Mouse (Mus musculus): ENCODE measurements around the gene Wwp2. TPM values are rescaled to one million over a fixed set of nuclear protein-coding genes. Genes with fewer than 3 reads are reported as not detected.

The Wwp2 gene
- total and polyA plus RNA-seq, 3 experiments: 18.7 to 31.5 (median 20.5) TPM

DNA sequence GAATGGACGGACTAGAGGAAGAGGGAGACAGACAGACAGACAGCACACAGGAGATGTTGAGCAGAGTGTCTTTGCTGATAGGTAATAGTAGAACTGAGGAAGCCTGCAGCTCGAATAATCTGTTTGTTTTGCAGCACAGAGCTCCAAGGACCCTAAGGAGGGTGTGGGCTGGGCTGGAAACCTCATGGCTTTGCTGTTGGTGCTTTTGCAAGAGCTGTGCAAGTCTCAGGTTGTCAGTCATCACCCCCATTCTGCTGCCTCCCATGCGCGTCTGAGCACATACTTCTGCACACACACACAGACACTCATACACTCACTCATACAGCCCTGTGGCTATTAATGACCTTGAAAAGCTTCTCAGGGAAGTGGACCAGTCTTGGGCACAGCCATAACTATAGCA is 101.3 kb downstream of the Wwp2 start:
- H3K9ac ChIP-seq (ENCODE audit: low read depth, low read length): no peak overlapping the region
- 75% methylated on average over 4 of the region's 4 CpGs for WGBS

DNA sequence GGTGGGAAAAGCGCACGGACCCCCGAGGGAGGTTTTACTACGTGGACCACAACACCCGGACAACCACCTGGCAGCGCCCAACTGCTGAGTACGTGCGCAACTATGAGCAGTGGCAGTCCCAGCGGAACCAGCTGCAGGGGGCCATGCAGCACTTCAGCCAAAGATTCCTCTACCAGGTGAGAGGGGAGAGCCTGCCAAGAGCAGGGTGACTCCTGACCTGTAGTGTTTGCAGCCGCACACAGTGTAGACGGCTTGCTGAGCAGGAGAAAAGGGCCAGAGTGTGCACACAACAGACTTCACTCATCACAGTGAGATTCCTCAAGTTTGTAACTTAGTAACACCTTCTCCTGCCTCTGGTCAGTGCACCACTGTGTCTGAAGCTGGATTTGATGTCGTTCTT is 104.5 kb downstream of the Wwp2 start:
- Histone ChIP-seq H3K9ac (ENCODE audit: low read depth, low read length) (no peak overlapping the region), H3K27me3 (ENCODE audit: control insufficient read depth, insufficient read depth, low read length) (no peaks in the 10 kb centered on the region), H3K36me3 (ENCODE audit: control insufficient read depth, insufficient read depth, low read length) (no peaks in the 10 kb centered on the region), H3K4me1 (ENCODE audit: control insufficient read depth, insufficient read depth, low read length) (peaks cover 6% of the 10 kb centered on the region), H3K4me3 (no peak overlapping the region), H3K27ac (no peak overlapping the region), H3K79me2 (replicated peaks; ENCODE audit: control insufficient read depth, insufficient read depth, low read length) (no peaks in the 10 kb centered on the region)
- intact Hi-C loops (cut with DNase I): loop anchor here (5.0 kb wide), 1 partner anchor 43 kb away; no protein-coding TSS in a partner anchor
- no peak for TF ChIP-seq EP300 (IDR thresholded peaks at IDR 0.05; ENCODE audit: insufficient read depth, low read depth, low read length)
- TF ChIP-seq CTCF (IDR thresholded peaks at IDR 0.05): no peak
- no peak for TF ChIP-seq POLR2A (IDR thresholded peaks at IDR 0.05; ENCODE audit: insufficient read depth, low read depth, low read length)
- DNase-seq: no peak
- 86% methylated on average over 12 of the region's 12 CpGs for WGBS

More for the DNA sequence above, 101.3 kb downstream of the Wwp2 start:
- H3K27ac ChIP-seq: no peak overlapping the region
- no peak overlapping the region for H3K4me3 ChIP-seq
- H3K79me2 ChIP-seq (replicated peaks; ENCODE audit: control insufficient read depth, insufficient read depth, low read length): no peaks in the 10 kb centered on the region
- H3K27me3 ChIP-seq (ENCODE audit: control insufficient read depth, insufficient read depth, low read length): no peaks in the 10 kb centered on the region
- no peak for DNase-seq
- intact Hi-C loops (cut with DNase I): no loop called here
- H3K4me1 ChIP-seq (ENCODE audit: control insufficient read depth, insufficient read depth, low read length): peaks cover 6% of the 10 kb centered on the region
- TF ChIP-seq POLR2A (IDR thresholded peaks at IDR 0.05; ENCODE audit: insufficient read depth, low read depth, low read length) (no peak), EP300 (IDR thresholded peaks at IDR 0.05; ENCODE audit: insufficient read depth, low read depth, low read length) (no peak), CTCF (IDR thresholded peaks at IDR 0.05) (no peak)
- H3K36me3 ChIP-seq (ENCODE audit: control insufficient read depth, insufficient read depth, low read length): no peaks in the 10 kb centered on the region

DNA sequence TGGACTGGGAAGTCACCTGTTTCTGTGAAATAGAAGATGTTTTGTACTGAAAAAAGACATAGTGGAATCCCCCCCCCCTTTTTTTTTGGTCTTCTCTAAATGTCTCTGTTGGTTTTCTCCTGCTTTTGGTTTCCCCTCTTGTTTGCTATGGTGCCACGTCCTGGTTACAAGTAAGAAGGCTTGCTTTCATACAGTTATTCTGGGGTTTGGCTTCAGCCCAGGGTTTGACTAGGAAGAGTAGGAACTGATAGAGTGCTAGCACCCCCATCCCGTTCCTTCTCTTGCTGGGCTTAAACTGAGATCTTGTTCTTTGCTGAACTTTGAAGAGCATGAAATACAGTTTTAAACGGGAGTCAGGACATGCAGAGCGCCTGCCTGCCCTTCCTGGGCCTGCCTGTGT is 105.2 kb downstream of the Wwp2 start:
- Histone ChIP-seq H3K4me3 (no peak overlapping the region), H3K27me3 (ENCODE audit: control insufficient read depth, insufficient read depth, low read length) (no peaks in the 10 kb centered on the region), H3K36me3 (ENCODE audit: control insufficient read depth, insufficient read depth, low read length) (no peaks in the 10 kb centered on the region), H3K79me2 (replicated peaks; ENCODE audit: control insufficient read depth, insufficient read depth, low read length) (no peaks in the 10 kb centered on the region), H3K27ac (peak overlapping the region; percentile 41; the same call in 1 of the 2 replicates), H3K4me1 (ENCODE audit: control insufficient read depth, insufficient read depth, low read length) (peaks cover 6% of the 10 kb centered on the region), H3K9ac (ENCODE audit: low read depth, low read length) (no peak overlapping the region)
- TF ChIP-seq POLR2A (IDR thresholded peaks at IDR 0.05; ENCODE audit: insufficient read depth, low read depth, low read length): no peak
- no peak for TF ChIP-seq EP300 (IDR thresholded peaks at IDR 0.05; ENCODE audit: insufficient read depth, low read depth, low read length)
- TF ChIP-seq CTCF (IDR thresholded peaks at IDR 0.05): no peak
- intact Hi-C loops (cut with DNase I): loop anchor here (5.0 kb wide), 1 partner anchor 44 kb away; no protein-coding TSS in a partner anchor
- 43% methylated on average over 4 of the region's 4 CpGs for WGBS
- no peak for DNase-seq

DNA sequence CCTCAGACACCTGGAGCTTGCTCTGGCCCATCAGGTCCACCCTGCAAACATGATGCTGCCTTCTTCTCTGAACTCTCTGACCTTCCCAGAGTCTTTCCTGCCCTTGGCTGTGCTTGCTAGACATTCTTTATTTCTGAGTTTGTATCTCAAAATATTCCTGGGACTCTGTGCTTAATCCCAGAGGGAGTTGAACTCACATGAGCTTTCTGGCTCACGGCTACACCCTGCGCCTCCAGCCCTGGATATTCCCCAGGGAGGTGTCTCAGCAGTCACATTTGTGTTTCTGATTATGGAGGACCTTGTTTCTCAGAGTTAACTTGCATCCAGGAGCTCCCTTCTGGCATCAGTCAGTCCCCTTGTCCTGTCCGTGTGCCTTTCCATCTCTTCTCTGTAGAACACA is 106.0 kb downstream of the Wwp2 start:
- 55% methylated on average over 3 of the region's 3 CpGs for WGBS
- peak in 1 of 2 experiments; percentile 37 for DNase-seq
- Histone ChIP-seq H3K4me1 (ENCODE audit: control insufficient read depth, insufficient read depth, low read length) (peaks cover 6% of the 10 kb centered on the region), H3K9ac (ENCODE audit: low read depth, low read length) (no peak overlapping the region), H3K79me2 (replicated peaks; ENCODE audit: control insufficient read depth, insufficient read depth, low read length) (no peaks in the 10 kb centered on the region), H3K27ac (peak overlapping the region; percentile 41), H3K36me3 (ENCODE audit: control insufficient read depth, insufficient read depth, low read length) (no peaks in the 10 kb centered on the region), H3K4me3 (no peak overlapping the region), H3K27me3 (ENCODE audit: control insufficient read depth, insufficient read depth, low read length) (no peaks in the 10 kb centered on the region)
- TF ChIP-seq CTCF (IDR thresholded peaks at IDR 0.05) (no peak), EP300 (IDR thresholded peaks at IDR 0.05; ENCODE audit: insufficient read depth, low read depth, low read length) (no peak), POLR2A (IDR thresholded peaks at IDR 0.05; ENCODE audit: insufficient read depth, low read depth, low read length) (no peak)
- intact Hi-C loops (cut with DNase I): loop anchor here (5.0 kb wide), 1 partner anchor 45 kb away; no protein-coding TSS in a partner anchor

DNA sequence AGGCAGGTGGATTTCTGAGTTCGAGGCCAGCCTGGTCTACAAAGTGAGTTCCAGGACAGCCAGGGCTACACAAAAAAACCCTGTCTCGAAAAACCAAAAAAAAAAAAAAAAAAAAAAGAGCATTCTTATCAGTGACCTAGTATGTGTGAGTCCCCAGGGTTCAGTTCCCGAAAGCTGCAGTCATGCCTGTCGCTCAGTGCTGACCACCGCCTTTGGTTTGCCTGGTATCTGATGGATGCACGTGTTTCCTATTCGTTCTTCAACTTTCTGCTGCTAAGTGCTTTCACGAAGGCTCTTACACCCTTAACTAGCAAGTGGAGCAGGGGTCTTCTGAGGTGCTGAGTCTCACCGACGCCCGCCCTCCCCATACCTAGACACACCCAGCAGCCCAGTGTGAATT is 107.5 kb downstream of the Wwp2 start:
- Histone ChIP-seq H3K36me3 (ENCODE audit: control insufficient read depth, insufficient read depth, low read length) (no peaks in the 10 kb centered on the region), H3K4me1 (ENCODE audit: control insufficient read depth, insufficient read depth, low read length) (peaks cover 6% of the 10 kb centered on the region), H3K79me2 (replicated peaks; ENCODE audit: control insufficient read depth, insufficient read depth, low read length) (no peaks in the 10 kb centered on the region), H3K9ac (ENCODE audit: low read depth, low read length) (no peak overlapping the region), H3K4me3 (no peak overlapping the region), H3K27me3 (ENCODE audit: control insufficient read depth, insufficient read depth, low read length) (no peaks in the 10 kb centered on the region), H3K27ac (no peak overlapping the region)
- no peak for TF ChIP-seq EP300 (IDR thresholded peaks at IDR 0.05; ENCODE audit: insufficient read depth, low read depth, low read length)
- TF ChIP-seq POLR2A (IDR thresholded peaks at IDR 0.05; ENCODE audit: insufficient read depth, low read depth, low read length): no peak
- no peak for TF ChIP-seq CTCF (IDR thresholded peaks at IDR 0.05)
- DNase-seq: no peak
- intact Hi-C loops (cut with DNase I): loop anchor here (5.0 kb wide), 1 partner anchor 46 kb away; no protein-coding TSS in a partner anchor
- 84% methylated on average over 11 of the region's 11 CpGs for WGBS

DNA sequence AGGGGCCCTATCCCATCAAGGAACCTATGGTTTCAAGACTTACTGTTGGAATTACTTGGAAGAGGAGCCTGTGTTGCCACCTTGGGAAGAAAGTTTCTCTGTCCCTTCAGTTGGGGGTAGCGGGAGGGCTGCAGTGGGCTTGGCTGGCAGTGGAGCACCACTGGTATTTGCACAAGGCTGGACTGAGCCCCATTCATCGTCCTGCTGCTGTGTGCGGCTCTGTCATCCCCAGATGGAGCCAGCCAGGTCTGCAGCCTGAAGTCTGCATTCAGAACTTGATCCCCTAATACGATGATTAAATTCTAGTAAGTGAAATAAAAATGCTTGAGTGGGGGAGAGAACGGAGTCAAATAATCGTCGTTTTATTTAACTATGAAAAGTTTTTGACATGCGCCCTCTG is 108.0 kb downstream of the Wwp2 start:
- TF ChIP-seq CTCF (IDR thresholded peaks at IDR 0.05) (no peak), POLR2A (IDR thresholded peaks at IDR 0.05; ENCODE audit: insufficient read depth, low read depth, low read length) (no peak), EP300 (IDR thresholded peaks at IDR 0.05; ENCODE audit: insufficient read depth, low read depth, low read length) (no peak)

More for the DNA sequence above, 108.0 kb downstream of the Wwp2 start:
- Histone ChIP-seq H3K4me3 (no peak overlapping the region), H3K27ac (no peak overlapping the region), H3K27me3 (ENCODE audit: control insufficient read depth, insufficient read depth, low read length) (no peaks in the 10 kb centered on the region), H3K36me3 (ENCODE audit: control insufficient read depth, insufficient read depth, low read length) (no peaks in the 10 kb centered on the region), H3K9ac (ENCODE audit: low read depth, low read length) (no peak overlapping the region), H3K79me2 (replicated peaks; ENCODE audit: control insufficient read depth, insufficient read depth, low read length) (no peaks in the 10 kb centered on the region), H3K4me1 (ENCODE audit: control insufficient read depth, insufficient read depth, low read length) (peaks cover 6% of the 10 kb centered on the region)
- no peak for DNase-seq
- intact Hi-C loops (cut with DNase I): loop anchor here (5.0 kb wide), 1 partner anchor 47 kb away; no protein-coding TSS in a partner anchor
- WGBS: 87% methylated on average over 8 of the region's 8 CpGs
